Mouse (Mus musculus): ENCODE results near the gene Mfsd9. TPM values are rescaled to one million over a fixed set of nuclear protein-coding genes. Genes with fewer than 3 reads are reported as not detected.

Gene Mfsd9
- total RNA-seq, 2 experiments from 2014 or later: 0.29 to 0.41 TPM

Other genes with a start within 250 kb of the Mfsd9 start
- under 1 TPM; 0.19 to 0.77 TPM for gene Slc9a4, start 210.6 kb downstream of the Mfsd9 start, total RNA-seq (2021)
- gene Slc9a2, start 110.1 kb downstream of the Mfsd9 start, total RNA-seq (2021): 10 to 100 TPM; 17.9 to 25.7 TPM
- gene Tmem182, start 14.9 kb upstream of the Mfsd9 start, total RNA-seq (2021): 100 to 1,000 TPM; 190 to 204 TPM